Mouse (Mus musculus) frontal cortex, postnatal 10 days (tissue): Measurements from ENCODE around the gene Clic4.

ENCODE experiments used
- DNase-seq, 2 experiments: peaks; one replicate each; pipeline ENCODE4 v3.0.0; 2022; ENCODE audit warnings: low spot score in 2 of 2, mixed read lengths in 1 of 2

The Clic4 gene

DNA sequence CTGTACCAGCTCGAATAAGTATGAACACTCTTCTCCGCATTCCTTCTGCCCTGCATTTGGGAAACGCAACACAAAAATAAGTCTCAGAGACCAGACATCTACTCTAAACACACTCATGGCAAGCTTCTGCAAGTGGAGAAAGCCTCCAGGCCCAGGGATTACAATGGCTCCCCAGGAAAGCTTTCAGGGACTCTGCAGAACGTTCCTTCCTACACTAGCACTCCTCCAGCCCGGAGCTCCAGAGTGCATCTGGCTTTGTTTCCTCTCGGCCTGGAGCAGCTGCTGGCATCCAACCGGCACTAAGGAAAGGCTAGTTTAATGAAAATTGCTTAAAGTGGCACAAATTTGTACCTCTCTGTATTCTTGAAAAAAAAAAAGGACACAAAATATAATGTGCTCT lies 14.1 kb downstream of the Clic4 start:
- no peak for DNase-seq

DNA sequence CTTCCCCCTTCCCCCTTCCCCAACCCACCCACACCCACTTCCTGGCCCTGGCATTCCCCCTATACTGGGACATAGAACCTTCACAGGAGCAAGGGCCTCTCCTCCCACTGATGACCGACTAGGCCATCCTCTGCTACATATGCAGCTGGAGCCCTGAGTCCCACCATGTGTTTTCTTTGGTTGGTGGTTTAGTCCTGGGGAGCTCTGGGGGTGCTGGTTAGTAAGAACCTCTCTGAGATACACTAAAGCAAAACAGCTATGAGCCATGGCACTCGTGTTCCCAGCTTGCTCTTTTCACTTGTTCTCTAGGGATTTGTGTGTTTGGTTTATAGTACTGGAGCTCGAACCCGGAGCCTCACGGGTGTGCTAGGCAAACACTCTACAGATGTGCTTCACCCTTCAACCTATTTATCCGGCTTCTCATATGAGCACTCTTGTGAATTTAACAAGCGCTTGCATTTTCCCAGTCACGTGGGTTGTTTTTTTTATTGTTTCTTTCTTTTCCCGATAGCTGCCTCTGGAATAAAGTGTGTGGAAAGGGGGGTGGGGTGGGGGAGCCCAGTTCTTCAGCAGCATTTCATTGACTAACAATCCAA lies 14.6 kb downstream of the Clic4 start:
- no peak for DNase-seq

DNA sequence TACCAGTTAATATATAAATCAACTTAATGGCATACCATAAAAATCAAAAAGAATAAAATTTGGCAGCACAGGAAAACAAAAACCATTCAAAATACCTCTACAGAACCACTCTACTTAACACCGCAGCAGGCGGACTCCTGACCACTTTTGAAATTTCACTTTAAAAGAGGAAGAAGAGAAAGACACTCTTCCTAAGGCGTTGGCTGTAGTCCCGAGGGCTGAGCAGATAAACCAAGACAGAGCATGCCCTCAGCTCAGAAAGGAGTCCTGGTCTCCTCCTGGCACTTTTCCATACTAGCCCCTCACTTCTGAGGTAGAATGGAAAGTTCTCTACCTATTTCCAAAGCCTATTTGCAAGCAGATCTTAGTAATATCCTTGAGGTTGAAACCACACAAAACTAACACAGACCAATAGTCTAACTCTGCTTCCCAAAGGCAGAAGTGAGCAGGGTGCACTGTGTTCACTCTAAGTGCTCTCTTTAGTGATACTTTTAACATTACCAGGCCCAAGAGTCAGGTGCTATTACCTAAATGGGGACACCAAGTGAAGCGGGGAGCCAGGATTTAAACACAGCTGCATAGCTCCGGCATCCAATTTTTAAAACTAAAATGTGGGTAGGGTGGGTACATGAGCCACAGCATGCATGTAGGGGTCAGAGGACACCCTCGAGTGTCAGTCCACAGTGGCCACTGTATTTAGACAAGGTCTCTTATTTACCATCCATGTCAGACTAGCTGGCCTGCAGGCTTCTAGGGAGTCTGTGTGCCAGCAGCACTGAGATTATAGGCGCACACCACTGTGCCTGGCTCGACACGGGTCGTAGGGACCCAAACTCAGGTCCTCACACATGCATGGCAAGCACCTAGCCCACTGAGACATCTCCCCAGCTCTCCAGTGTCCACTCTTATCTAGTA lies 15.8 kb downstream of the Clic4 start:
- DNase-seq: no peak

DNA sequence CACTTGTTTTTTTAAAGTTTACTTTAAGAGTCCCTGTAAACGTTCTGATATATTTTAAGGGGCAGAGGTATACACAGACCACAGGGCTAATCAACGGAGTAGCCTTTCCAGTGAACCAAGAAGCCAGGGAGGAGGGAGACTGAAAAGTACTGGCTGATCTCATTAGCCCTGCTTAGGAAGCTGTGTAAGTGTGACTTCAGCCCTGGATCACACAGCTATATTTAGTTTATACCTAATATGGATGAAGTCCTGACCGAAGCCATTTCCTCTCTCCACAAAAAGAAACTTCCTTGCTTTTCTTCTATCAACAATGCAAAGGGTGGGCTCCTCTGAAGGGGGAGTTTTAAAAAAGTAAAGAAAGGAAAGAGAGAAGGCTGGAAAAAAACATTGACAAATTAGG lies 17.8 kb downstream of the Clic4 start:
- no peak for DNase-seq

DNA sequence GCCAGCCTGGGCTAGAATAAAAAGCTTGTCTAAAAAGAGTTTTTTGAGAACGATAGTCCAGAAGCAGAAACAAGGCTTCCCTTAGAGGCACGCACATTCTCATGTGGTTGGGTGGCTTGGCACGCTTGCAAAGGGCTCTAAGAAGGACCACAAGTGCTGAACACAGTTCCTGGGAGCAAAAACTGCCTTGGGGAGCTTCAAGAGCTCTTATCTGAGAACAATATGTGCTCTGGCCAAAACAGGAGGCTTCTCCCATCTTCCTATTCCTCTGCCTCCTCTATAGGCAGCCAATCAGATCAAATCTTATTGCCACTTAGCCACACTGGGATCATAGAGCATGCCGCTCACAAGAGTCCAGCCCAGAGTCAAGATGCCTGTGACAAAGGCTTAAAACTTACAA lies 18.3 kb downstream of the Clic4 start:
- no peak for DNase-seq

DNA sequence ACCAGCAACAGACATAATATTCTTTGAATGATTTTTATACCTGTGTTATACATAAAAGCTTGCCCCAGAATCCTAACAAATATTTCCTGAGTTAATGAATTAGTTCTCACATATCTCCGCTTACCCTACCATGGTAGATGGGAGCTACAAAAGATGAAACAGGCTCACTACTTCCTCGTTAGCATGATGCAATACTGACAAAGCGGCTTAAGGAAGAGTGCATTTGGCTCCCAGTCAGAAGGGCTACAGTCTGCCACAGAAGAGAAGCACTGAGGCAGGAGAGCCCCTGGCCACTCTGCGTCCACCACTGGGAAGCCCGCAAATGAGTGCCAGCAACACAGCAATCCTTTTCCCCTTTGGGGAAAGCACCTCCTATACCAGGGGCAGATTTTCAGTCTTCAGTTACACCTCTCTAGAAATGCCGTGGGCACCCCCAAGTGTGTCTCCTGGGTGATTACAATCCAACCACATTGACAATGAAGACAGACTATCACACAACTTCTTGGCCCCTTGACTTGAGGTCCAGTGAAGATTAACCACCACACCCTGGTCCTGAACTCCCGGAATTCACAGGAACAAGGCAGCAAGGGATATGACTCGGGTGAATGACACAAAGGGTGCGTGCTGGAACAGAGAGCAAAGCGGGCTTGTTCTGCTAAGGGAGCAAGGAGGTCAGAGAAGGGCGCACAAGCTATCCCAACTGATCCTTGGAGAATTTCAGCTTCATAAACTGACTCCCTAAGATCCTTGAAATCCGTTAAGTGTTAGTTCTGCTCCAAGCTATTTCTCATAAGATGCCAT lies 19.2 kb downstream of the Clic4 start:
- no peak for DNase-seq

DNA sequence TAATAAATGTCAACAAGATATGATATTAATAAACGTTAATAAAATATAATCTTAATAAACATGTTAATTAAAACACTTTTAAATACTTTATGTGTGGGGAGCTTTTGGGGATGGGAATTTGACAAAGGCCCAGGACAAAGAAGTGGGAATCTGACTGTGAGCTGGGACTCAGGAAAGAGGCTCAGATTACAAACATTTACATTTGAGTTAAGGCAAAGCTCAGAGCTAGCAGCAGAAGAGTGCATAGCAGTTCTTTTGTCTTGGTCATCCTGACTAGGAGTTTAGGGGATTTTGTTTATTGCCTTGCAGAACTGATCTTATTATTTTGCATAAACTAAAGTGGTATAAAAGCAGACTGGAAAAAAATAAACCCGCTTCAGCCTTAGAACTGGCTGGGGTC lies 20.8 kb downstream of the Clic4 start:
- no peak for DNase-seq

DNA sequence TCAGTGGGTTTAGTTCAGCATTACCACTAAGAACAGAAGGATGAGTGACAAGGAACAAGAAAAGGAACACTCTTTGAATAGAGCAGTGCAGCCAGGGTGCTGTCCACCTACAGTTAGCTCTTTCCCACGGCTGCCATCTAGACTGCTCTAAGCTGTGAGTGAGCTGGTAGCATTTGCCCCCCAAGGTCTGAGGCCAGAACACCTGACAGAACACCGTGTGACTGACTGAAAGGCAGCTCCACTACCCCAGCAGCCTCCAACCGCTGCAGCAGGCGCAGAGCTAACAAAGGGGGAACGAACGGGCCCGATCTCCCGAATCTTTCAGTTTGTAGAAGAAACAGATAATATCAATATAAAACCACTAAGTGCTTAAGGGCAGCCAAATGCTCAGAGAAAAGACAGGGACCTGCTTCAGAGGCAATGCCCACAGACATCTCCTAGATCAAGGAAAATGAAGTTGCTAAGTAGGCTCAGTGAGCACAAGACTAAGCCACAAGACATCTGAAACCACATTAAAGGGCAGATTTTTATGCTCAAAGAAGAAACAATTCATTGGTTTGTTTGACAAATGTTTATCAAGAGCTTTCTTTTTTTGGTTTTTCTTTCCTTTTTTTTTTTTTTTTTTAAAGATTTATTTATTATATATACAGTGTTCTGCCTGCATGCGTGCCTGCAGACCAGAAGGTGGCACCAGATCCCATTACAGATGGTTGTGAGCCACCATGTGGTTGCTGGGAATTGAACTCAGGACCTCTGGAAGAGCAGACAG lies 24.2 kb downstream of the Clic4 start:
- no peak for DNase-seq

DNA sequence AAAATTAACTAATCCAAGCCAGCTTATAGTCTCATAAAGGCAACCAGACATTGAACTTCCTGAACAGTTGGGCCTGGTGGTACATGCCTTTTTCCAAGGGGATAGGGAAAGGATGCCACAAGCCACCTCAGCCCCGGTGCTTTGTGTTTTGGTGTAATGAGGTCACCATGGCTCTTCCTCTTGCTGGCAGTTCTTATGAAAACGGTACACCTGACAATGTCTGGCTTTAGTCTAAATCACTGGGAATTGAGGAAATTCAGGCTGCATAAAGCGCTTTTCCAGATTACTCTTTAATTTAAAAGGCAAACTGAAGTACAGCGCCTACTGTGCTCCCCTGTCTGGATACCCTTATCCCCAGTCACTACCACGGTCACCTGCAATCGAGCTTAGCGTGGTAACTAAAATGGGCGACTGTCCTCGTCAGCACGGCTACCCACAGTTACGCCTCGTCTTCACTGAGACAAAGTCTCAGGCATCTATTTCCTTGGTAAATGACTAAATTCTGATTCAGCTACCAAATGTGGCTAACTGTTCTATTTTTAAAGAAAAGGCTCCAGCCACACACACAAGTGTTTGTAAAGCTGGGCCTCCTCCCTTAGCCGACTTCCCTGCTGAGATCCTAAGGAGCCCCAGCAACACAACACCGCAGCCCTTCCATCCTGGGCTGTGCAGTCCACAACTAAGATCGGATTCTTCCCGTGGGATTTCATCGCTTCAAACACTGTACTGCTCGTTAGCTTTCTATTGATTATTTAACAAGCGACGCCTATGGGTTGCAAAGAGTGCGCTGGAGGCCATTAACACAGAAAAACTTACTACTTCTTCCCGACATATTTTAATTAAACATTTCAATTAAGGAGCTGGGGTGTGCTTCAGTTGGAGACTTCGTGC lies 25.5 kb downstream of the Clic4 start:
- no peak for DNase-seq

DNA sequence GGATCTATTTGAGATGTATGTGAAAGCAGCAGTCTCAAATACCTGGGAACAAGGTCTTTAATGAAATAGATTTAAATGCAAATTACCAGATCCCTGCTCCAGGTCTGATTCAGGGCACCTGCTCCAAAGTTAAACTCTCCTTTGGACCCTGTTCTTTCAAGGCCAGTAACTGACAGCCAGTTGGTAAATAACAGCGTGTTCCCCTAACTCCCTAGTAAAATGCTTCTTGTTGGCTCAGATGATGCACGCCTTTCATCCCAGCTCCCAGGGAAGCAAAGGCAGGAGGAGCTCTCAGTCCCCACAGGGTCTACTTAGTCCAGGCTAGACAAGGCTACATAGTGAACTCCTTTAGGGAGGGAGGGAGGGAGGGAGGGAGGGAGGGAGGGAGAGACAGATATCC lies 26.2 kb downstream of the Clic4 start:
- no peak for DNase-seq

DNA sequence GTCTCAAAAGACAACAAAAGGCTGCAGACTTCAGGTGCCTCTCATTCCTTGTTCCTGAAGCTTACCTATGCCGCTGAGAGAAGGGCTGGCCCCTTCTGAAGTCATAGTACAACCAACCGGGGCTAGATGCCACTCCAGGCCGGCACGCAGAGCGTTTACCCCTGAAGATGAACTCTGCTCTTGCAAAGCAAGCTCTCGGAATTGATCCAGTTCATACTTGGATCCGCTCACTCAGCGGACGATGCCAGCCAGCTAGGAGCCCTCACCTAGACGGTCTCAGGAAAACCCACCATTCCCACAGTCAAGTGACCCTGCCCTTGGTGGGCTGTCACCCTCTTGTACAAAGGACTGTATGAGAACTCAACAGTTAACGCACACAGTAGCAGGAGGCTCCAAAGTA lies 26.8 kb downstream of the Clic4 start:
- no peak for DNase-seq

DNA sequence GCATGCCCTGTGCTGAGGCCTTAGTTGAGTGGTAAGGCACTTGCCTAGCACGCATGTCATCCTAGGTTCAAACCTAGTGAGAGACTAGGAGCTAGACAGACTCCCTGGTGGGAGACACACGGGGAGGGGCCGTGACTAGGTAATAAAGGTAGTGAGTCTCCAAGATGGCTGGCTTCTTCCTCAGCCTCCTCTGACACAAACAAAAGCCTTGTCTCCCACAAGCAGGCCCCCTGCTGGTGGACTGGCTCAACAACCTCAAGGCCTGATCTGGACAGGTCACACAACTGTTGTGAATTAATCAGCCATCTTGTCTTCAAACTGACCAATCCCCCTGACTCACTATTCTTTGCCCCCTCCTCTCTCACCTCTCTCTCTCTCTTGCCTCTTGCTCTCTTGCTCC lies 28.3 kb downstream of the Clic4 start:
- no peak for DNase-seq

DNA sequence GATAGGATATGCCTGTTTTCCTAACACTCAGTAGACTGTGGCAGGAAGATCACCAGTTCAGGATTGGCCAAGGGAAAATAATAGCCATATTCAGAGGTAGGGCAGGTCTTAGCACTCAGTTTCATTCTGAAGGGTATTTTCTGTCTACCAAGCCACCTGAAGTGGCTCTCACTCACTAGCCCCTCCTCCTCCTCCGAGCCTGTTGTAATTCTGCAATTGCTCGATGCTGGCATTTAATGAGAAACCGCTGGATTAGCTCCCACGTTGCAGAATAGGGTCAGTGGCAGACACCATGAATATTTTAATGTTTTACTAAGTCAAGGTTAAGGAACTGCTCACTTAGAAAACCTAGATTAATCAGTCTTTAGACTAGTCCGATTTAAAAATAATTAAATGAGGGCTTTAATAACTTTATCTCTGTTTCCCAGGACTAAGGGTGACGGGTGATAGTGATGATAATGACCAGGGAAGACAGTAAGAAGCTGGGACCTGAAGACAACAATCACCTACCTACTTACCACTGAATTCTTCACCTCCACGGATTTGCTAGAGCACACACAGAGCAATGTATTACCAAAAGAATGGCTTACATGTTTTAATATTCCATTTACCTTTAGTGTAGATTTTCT lies 29.6 kb downstream of the Clic4 start:
- no peak for DNase-seq

DNA sequence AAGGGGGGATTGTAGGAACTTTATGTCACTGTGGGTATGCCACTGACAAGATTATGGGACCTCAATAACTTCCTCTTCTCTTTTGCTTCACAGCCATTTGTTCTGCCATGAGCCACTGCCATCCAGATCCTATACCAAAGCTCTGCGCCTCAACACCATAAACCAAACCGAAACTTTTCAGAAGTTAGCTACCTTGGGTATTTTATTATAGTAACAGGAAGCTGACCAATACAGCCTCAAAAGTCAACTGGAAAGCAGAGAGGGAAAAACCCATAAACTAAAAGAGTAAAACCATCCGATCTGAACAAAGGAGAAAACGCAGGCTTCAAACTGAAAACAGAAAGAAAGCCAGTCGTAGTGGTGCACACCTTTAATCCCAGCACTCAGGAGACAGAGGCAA lies 30.2 kb downstream of the Clic4 start:
- DNase-seq: no peak

DNA sequence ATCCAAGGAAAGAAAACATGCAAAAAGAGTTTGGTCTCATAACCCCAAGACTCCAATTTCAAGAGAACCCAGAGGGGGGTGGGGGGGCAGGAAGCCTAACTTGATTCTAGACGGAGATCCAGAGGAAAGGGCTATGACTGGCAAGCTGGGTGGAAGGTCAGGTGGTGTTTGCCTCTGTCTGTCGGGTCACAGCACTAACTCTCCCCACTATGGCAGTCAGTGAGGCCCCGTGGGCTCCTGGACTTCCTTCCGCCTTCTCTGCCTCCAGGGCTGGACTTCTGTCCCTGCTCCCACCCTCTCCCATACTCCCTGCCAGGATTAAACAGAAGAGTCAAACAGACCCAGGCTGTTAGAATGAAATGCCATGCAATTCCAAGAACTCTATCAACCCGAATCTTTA lies 30.9 kb downstream of the Clic4 start:
- no peak for DNase-seq

DNA sequence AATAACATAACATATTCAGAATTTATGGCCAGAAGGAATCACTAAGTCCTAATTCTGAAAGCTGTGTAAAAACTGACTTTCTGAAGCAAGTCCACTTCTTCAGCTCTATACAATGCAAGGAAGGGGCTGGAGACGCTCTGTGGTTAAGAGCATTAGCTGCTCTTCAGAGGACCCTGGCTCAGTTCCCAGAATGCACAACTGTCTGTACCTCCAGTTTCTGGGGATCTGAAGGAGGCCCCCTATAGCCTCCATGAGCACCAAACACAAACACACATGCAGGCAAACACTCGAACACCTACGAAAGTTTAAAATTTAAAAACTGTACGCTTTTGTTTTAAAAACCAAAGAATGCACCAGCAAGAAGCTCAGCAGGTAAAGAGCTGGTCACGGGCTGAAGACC lies 31.5 kb downstream of the Clic4 start:
- DNase-seq: no peak

DNA sequence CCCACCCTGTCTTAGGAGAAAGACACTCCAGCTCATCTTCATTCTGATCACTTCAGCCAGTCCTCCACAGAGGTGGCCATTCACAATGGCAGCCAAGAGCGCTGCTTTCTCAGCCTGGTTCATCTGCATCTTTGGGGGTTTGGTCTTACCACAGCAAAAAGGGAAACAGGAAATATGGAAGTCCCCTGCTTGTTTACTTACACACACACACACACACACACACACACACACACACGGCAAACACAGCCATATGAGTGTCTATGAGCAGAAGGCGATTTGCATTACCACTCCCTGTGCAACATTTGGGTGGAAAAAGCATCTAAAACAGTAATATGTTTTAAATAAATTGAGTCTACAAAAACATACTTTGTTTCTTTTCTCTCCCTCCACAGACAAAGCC lies 32.3 kb downstream of the Clic4 start:
- DNase-seq: no peak

DNA sequence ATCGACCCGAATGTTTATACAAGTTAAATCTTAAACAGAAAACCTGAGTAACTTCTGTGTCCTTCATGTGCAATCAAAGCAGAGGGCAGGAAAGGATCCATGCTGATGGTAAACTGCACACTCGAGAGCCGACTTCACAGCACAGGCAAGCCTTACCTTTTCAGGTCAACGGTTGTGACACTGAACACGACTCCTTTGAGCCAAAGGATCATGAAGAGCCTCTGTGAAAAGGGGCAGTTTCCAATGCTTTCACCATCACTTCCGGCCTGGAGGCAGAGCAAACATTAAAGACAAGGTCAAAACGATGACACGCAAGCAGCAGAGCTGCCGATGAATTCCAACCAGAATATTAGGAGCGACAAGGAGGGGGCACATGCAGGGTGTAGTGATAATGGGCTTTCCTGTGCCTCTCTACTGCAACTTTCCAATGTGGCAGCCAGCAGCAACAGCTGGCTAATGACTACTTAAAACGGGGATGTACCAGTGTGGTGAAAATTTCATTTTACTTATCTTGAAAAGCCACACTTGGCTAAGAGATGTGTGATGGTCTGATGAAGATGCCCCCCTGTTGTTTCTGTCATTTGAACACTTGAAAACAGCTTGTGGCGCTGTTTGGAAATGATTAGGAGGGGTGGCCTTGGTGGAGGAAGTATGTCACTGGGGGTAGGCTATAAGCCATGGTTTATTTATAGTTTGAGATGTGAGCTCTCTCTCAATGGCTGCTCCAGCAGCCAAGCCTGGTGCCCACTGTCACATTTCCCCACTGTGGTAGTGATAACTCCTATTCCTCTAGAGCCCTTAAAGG lies 33.7 kb downstream of the Clic4 start:
- no peak for DNase-seq

DNA sequence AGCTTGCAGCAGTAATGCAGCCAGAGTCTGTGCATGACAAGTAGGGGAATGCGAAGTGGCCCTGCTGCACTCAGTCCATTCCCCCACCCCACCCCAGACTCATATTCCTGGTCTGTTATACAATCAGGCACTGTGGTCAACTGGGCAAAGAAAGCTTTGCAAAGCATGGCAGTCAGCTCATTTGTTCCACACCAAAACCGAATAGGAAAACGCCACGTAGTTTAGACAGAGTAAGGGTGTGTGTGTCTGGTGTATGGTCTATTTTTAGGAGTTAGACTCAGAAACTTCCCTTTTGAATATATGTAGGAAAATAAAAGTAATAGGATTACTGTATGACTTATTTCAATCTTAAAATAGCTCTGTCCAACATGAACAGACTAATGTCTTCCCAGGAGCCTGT lies 36.0 kb downstream of the Clic4 start:
- DNase-seq: no peak

DNA sequence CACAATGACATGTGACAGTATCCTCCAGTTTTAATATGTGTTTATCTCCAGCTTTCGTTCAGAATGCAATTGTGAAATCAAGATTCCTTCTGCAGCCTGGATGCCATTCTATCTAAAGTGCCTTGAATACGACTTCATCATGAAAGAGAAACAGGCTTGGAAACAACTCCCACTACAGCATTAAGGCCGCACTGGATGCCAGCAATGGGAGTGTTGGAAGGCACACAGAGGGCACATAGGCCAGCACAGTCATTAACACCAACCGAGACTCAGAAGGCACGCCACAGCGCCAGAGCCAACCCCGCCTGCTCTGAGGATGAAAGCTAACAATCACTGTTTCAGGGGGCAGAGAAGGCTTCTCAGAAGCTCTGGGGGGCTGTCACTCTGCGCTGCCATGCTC lies 37.1 kb downstream of the Clic4 start:
- no peak for DNase-seq
